Mouse (Mus musculus) embryonic fibroblast, embryonic 13.5 days (primary cell): ENCODE results near the gene Camta1.

ENCODE experiments used
- CTCF ChIP-seq: IDR thresholded peaks from 2 replicates; pipeline ENCODE4 v1.5.1; 2011; ENCODE audit warnings: mild to moderate bottlenecking, control low read depth, low read length, moderate library complexity, borderline replicate concordance; ENCODE audit not compliant: insufficient read depth
- POLR2A ChIP-seq: IDR thresholded peaks from 2 replicates; pipeline ENCODE4 v1.6.1; 2011; ENCODE audit warnings: low read depth, mild to moderate bottlenecking, control low read depth, low read length, moderate library complexity

GRCm38 (mm10) chr4:150924308-150924707 lies 937.4 kb downstream of the Camta1 start:
- TF ChIP-seq CTCF (no peak), POLR2A (no peak)
